Mouse (Mus musculus) megakaryocyte, embryonic 14.5 days (primary cell): ENCODE results near the gene Zdhhc1. TPM values are rescaled to one million over a fixed set of nuclear protein-coding genes. Genes with fewer than 3 reads are reported as not detected.

ENCODE experiments used
- H3K27me3 ChIP-seq: replicated peaks from 2 replicates; pipeline ENCODE3; 2012; ENCODE audit warnings: inconsistent platforms
- H3K36me3 ChIP-seq: replicated peaks from 2 replicates; pipeline ENCODE3; 2012; ENCODE audit warnings: low read length, inconsistent platforms, mixed read lengths
- H3K4me1 ChIP-seq: 2 replicates; pipeline ENCODE4 v1.6.1; 2012; ENCODE audit warnings: inconsistent platforms
- H3K4me3 ChIP-seq: replicated peaks from 2 replicates; pipeline ENCODE3; 2012; ENCODE audit warnings: moderate library complexity, mild to moderate bottlenecking, inconsistent platforms
- H3K9me3 ChIP-seq: 2 replicates; pipeline ENCODE4 v1.6.1; 2012; ENCODE audit warnings: inconsistent platforms
- FLI1 ChIP-seq: IDR thresholded peaks from 2 replicates; pipeline ENCODE4 v1.6.1; 2012; ENCODE audit warnings: low read length, inconsistent platforms, mixed read lengths
- GATA1 ChIP-seq: IDR thresholded peaks from 3 replicates; pipeline ENCODE4 v1.6.1; 2012; ENCODE audit warnings: mixed read lengths, low read length, inconsistent platforms, borderline replicate concordance
- polyA plus RNA-seq: library from polyadenylated mRNA; stranded (reverse); fragments of >175 nt; gene quantifications from 2 replicates; pipeline ENCODE4 v1.2.3, GENCODE M21; 2012; ENCODE audit warnings: low replicate concordance; ENCODE audit not compliant: insufficient read depth

Zdhhc1 gene
- polyA plus RNA-seq = 5.4 and 9.0 TPM in 2 replicates

DNA sequence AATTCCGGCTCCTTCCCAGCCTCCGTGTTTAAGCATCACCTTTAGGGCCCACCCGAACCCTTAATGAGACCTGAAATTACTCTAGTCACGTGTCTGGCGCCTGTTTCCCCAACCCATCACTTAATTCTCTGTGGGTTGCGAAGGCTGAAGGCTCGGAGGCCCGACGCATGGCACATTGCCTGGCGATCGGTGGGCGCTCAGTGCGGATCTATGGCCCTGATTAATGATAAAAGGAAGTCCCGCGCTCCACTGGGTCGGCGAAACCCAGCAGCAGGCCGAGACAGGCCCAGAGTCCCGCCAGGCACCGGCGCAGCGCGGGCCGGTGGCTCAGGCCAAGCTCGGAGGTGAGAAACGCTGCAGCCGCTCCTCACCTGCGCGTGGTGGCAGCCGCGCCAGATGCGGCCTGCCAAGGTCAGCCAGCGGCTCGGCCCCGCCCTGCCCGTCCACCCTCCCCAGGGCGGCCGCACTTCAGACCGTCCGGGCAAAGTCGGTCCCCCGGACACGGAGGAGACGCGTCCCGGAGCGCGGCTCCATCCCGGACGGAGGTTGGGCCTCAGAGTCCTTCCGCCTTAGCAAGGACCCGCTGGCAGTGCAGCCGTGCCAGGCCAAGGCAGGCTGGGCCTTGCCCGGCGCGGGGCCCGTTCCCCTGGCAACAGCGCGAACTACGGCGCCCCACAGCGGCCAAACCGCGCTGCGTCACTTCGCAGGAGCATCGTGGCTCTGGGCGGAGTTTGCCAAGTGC is at the start of gene Zdhhc1:
TSS of gene Zdhhc1 (minus strand) at position 464 of the 742 bp plus-strand sequence.
- Histone ChIP-seq H3K4me3 (peak within 1 kb of the TSS; percentile 94), H3K27me3 (peaks cover 3% of the 10 kb centered on the region), H3K4me1 (peaks cover 35% of the 10 kb centered on the region), H3K9me3 (no peaks in the 10 kb centered on the region), H3K36me3 (no peaks in the 10 kb centered on the region)
- TF ChIP-seq GATA1 = no peak
- TF ChIP-seq FLI1 = no peak

GRCm38 (mm10) chr8:105545249-105545648 is 48.5 kb upstream of the Zdhhc1 start:
- TF ChIP-seq FLI1 (no peak), GATA1 (no peak)
- Histone ChIP-seq H3K36me3 (peaks cover 57% of the 10 kb centered on the region), H3K4me1 (peaks cover 73% of the 10 kb centered on the region), H3K27me3 (no peaks in the 10 kb centered on the region), H3K9me3 (no peaks in the 10 kb centered on the region), H3K4me3 (no peak overlapping the region)

GRCm38 (mm10) chr8:105544544-105545205 is 48.0 kb upstream of the Zdhhc1 start:
- Histone ChIP-seq H3K4me1 (peaks cover 67% of the 10 kb centered on the region), H3K36me3 (peaks cover 54% of the 10 kb centered on the region), H3K9me3 (no peaks in the 10 kb centered on the region), H3K27me3 (no peaks in the 10 kb centered on the region), H3K4me3 (no peak overlapping the region)
- TF ChIP-seq FLI1 = no peak
- no peak for TF ChIP-seq GATA1

DNA sequence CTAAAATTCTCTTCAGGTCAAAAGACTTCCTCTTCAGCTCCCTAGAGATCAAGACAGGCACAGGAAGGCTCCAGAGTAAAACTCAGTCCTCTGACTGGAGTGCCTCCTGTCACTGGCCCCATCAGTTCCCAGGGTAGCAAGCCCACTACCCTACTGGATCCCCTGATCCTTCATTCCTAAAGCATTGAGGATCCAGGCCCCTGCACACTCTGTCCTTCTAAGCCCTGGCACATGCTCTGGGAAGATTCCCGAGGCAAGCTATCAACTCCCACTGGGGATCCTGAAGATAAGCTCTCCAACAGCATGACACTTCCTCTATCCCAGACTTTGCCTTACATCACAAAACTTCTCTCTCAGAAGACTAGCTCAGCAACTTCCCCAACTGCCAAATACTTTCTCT is 47.0 kb upstream of the Zdhhc1 start:
- no peaks in the 10 kb centered on the region for H3K27me3 ChIP-seq
- no peaks in the 10 kb centered on the region for H3K9me3 ChIP-seq
- H3K4me3 ChIP-seq = no peak overlapping the region
- peaks cover 61% of the 10 kb centered on the region for H3K36me3 ChIP-seq
- peaks cover 67% of the 10 kb centered on the region for H3K4me1 ChIP-seq
- TF ChIP-seq GATA1 = no peak
- TF ChIP-seq FLI1 = no peak

DNA sequence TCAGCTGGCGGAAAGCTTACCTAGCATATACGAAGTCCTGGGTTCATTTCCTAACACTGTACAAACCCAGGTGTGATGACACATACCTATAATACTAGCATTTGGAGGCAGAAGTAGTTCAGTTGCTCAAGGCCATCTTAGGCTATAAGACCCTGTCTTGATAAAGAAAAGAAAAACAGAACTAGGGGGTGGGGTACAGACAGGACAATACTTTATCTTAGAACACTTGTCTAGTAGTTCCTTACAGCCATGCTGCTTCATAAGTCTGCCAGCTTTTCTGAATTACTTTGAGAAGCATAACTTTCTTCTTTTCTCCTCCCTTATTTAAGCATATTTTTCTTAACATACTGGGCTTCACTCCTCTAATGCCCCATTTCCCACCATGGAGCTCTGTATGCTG is 46.1 kb upstream of the Zdhhc1 start:
- no peaks in the 10 kb centered on the region for H3K9me3 ChIP-seq
- no peak for TF ChIP-seq GATA1
- TF ChIP-seq FLI1 = no peak
- no peak overlapping the region for H3K4me3 ChIP-seq
- H3K36me3 ChIP-seq = peaks cover 66% of the 10 kb centered on the region
- no peaks in the 10 kb centered on the region for H3K27me3 ChIP-seq
- H3K4me1 ChIP-seq = peaks cover 73% of the 10 kb centered on the region

GRCm38 (mm10) chr8:105542032-105542656 is 45.4 kb upstream of the Zdhhc1 start:
- TF ChIP-seq GATA1 (no peak), FLI1 (no peak)
- peaks cover 73% of the 10 kb centered on the region for H3K36me3 ChIP-seq
- H3K27me3 ChIP-seq = no peaks in the 10 kb centered on the region
- no peak overlapping the region for H3K4me3 ChIP-seq
- H3K9me3 ChIP-seq = no peaks in the 10 kb centered on the region
- H3K4me1 ChIP-seq = peaks cover 76% of the 10 kb centered on the region

DNA sequence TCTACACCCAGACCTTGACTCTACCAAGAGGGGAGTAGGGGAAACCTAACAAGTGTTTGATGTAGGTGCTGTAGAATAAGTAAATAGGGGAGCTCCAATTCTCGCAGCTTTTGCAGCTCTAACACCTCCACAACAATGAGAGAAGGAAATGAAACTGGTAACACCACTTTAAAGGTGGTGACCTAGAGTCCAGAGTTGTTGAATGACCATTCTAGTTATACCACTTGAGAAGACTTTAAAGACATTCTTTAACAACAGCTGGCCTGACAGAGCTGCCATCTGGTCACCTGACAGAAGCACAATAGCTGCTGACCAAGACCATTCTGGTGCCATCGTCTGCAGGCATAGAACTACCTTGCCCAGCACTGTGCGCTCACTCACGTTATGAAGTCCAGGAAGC is 42.2 kb upstream of the Zdhhc1 start:
- Histone ChIP-seq H3K9me3 (no peaks in the 10 kb centered on the region), H3K4me3 (no peak overlapping the region), H3K36me3 (peaks cover 78% of the 10 kb centered on the region), H3K27me3 (no peaks in the 10 kb centered on the region), H3K4me1 (peaks cover 67% of the 10 kb centered on the region)
- no peak for TF ChIP-seq GATA1

- no peak overlapping the region for H3K4me3 ChIP-seq
- no peaks in the 10 kb centered on the region for H3K27me3 ChIP-seq
- peaks cover 89% of the 10 kb centered on the region for H3K36me3 ChIP-seq
- no peaks in the 10 kb centered on the region for H3K9me3 ChIP-seq
- TF ChIP-seq GATA1 (no peak), FLI1 (no peak)
- H3K4me1 ChIP-seq = peaks cover 67% of the 10 kb centered on the region
Measured at GRCm38 (mm10) chr8:105537011-105537677, 40.4 kb upstream of the Zdhhc1 start.

DNA sequence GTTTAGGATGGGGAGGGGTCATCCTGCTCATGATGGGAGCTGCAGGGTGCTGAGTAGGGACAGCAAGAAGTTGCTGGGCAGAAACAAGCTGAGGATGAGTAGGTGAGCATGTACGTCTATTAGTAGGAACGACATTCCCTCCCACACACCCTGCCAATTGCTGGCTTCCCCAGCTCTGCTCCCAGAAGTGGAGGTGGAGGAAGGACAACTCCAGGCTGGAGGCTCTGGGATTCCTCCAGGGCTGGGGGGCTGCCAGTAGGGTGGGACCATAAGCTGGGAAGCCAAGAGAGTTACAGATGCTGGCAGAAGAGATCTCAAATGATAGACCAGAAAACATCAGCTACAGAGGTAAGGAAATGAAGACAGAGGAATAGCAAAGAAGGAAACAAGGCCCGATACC is 39.8 kb upstream of the Zdhhc1 start:
- no peaks in the 10 kb centered on the region for H3K9me3 ChIP-seq
- H3K36me3 ChIP-seq = peaks cover 89% of the 10 kb centered on the region
- no peaks in the 10 kb centered on the region for H3K27me3 ChIP-seq
- H3K4me1 ChIP-seq = peaks cover 67% of the 10 kb centered on the region
- peak overlapping the region; percentile 21 for H3K4me3 ChIP-seq
- TF ChIP-seq FLI1 = no peak
- TF ChIP-seq GATA1 = no peak
